Mouse (Mus musculus) brain, embryonic 18.5 days (tissue): ENCODE measurements around the gene Srsf3.
"Not testable (repeated sequence)": the region's sequence is repeated elsewhere in the genome, so short reads cannot be mapped to it uniquely, and the experiment has no call there.

Experiments used
- DNase-seq: peaks from one replicate; pipeline ENCODE4 v3.0.0-alpha.2; 2012; ENCODE audit warnings: low read depth, low spot score

The Srsf3 gene

GRCm38 (mm10) chr17:29018292-29018984 is 14.0 kb upstream of the Srsf3 start:
- DNase-seq, result no peak

- no peak for DNase-seq
These were observed 13.0 kb upstream of the Srsf3 start for GRCm38 (mm10) chr17:29019391-29019790.

DNA sequence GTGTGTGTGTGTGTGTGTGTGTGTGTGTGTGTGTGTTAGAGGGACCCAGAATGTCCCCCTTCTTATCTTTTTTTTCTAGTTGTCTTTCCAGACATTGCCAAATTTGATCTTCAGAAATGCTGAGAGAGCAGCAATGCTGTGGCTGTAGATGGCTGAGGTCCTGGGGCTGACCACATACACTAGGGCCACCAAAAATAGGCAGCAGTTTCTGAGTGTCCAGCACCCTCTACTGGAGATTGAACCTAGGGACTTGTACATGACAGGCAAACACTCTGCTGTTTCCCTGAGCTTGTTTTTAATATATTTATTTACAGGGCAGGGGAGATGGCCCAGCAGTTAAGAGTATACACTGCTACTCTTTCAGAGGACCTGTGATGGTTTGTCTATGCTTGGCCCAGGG is 12.0 kb upstream of the Srsf3 start:
- no peak for DNase-seq

DNA sequence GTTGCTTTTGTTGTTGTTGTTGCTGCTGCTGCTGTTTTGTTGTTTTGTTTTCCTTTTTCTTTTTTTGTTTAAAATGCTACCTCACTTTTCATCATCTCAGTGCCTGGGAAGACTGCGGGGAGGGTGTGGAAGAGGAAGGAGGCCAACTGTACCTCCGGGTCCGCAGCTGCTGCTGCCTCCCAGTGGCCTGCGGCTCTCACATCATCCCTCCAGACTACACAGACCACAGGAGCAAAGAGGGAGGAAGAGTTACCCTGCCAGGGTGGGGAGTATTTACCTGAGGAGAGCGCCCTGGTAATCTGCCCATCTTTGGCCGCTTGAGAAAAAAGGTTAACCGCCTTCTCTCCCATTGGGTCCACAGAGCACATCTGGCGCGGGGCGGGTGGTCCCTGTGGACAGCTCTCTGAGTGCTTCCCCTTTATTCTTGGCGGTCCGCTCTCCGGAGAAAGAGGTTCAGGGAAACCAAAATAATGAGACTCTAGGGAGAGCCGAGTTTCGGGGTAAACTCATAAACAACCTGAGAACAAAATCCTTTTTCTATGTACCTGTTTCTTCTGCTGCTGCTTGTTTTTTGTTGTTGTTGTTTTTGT is 10.1 kb upstream of the Srsf3 start:
- DNase-seq, result no peak

GRCm38 (mm10) chr17:29023346-29023745 is 9.1 kb upstream of the Srsf3 start:
- no peak for DNase-seq

DNA sequence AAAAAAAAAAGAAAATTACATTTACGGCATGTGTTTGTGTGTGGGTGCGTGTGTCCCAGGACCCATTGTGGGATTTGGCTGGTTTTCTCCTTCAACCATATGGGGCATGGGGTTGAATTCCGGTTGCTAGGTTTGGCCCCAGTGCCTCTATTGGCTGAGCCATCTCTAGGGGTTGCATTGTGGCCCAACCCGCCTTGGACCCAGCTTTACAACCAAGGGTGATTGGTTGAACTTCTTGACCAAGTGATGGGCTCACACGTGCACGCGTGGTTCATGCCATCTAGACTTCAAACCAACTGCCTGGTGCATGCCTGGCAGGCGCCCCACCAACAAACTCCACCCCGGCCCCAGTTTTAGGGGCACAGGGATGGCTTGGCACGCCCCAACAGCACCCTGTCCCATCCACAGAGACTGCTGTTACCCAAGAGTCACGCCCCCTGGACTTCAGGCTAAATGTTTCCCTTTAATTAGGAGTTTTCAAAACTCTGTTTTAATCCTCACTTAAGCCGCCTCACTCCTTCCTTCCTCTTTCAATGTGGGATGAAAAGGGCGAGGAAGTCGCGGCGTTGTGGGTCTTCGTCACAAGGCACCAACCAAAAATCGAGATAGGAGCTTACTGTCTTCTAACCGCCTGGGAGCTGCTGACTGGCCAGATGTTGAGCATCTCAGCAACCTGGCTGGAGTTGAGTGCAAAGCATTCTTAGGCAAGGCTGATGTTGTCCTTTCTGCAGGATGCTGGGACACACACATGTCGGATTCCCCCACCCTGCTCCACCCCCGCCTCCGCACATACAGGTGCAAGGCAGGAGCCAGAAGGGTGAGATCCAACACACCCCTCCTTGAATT is 8.2 kb upstream of the Srsf3 start:
- DNase-seq, result no peak

- DNase-seq, result no peak
These were observed 7.4 kb upstream of the Srsf3 start for GRCm38 (mm10) chr17:29024896-29025565.

DNA sequence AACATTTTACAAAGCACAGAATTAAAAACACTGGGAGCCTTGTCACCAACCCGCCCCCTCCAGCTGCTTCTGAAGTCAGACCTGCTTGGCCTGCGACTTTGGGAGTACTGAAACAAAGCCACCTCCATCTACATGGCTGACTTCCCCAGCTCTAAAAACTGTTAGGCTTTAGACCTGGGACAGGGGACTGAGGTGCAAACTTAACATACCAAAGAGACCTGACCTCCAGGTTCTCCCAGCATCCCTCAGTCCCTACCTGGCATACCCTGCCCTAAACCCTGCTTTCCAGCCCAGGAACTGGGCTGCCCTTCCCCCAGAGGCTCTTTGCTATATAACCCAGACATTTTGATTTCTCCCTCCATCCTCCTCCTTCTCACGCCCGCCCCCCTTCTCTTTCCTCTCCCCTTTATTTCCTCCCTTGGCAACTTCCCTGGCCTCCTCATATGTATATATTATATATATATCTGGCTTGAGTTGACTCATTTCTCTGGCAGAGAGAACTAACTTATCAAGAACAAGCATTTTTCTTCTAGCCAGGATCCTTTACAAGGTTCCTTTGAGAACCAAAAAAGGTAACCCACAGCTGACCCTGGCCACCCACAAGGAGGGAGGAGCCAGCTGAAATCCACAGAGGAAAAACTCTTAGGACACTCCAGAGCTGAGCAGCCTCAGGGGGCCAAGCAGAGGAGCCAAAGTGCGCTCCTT is 5.6 kb upstream of the Srsf3 start:
- DNase-seq, result no peak

DNA sequence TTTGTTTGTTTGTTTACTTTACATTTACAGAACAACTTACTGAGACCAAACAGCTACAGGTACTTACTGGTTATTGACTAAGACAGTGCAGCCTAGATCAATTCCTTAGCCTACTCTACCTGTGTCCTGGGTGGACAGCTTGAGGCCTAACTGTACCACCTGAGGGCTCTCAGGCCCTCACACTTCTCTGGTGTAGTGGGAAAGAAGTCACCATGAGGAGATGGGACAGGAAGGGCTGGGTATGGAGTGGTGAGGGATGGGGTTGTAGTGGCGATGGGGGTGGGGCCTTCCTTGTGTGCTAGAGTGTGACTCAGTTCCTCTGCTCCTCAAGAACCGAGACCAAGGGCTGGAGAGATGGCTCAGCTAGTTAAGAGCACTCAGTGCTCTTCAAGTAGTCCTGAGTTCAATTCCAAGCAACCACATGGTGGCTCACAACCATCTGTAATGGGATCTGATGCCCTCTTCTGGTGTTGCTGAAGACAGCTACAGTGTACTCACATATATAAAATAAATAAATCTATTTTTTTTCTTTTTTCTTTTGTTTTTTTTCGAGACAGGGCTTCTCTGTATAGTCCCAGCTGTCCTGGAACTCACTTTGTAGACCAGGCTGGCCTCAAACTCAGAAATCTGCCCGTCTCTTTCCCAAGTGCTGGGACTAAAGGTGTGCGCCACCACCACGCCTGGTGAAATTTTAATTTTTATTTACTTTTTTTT is 1.9 kb upstream of the Srsf3 start:
- DNase-seq, result no peak

GRCm38 (mm10) chr17:29031085-29031711 is 1.2 kb upstream of the Srsf3 start:
- DNase-seq, result not testable (repeated sequence)

DNA sequence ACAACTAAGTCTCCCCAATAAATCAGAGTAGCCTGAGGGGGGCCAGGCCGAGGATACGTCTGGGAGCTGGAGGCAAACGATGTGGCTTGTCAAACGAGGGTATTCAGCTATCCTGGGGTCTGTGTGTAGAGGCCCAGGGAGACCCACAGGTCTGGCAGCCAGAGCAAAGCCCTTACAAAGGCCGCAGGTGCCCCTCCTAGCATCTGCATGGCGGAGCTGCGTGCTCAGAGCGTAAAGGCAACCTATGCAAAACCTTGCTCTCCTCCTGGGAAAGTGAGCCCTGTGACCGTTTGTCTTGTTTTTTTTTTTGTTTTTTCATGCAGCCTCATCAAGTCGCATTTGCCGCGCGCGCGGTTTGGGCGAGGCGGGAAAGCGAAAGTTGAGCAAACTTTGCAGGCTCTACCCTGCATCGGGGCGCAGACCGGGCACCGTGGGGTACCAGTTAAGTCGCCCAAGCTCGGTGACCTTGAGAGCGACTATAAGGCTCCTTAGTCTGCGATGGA is 606 bp upstream of the Srsf3 start:
- no peak for DNase-seq

GRCm38 (mm10) chr17:29033569-29034061 is 1.2 kb downstream of the Srsf3 start:
- DNase-seq, result no peak

DNA sequence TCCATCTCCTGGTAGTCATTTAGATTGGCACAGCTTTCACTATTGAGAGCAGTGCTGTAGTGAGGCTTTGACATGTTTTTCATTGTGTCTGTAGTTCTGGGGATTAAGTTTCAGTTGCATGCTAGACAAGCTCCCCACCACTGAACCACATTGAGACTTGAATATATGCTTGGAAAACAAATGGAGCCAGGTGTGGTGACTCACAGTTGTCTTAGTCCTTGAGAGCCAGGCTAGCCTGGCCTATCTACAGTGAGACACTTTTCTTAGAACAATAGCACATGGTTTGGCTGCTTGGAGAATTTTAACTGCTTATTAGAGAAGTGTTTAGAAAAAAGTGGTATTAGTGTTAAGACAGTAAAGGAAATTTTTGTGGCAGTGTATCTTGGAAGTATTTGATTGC is 1.8 kb downstream of the Srsf3 start:
- DNase-seq, result no peak

GRCm38 (mm10) chr17:29035506-29035905 is 3.1 kb downstream of the Srsf3 start:
- DNase-seq, result no peak

- DNase-seq, result no peak
These were observed 6.9 kb downstream of the Srsf3 start for GRCm38 (mm10) chr17:29039351-29039750.

- not testable (repeated sequence) for DNase-seq
These were observed 9.2 kb downstream of the Srsf3 start for GRCm38 (mm10) chr17:29041632-29042031.

- no peak for DNase-seq
These were observed 10.1 kb downstream of the Srsf3 start for GRCm38 (mm10) chr17:29042569-29042968.

GRCm38 (mm10) chr17:29043583-29043982 is 11.2 kb downstream of the Srsf3 start:
- no peak for DNase-seq

DNA sequence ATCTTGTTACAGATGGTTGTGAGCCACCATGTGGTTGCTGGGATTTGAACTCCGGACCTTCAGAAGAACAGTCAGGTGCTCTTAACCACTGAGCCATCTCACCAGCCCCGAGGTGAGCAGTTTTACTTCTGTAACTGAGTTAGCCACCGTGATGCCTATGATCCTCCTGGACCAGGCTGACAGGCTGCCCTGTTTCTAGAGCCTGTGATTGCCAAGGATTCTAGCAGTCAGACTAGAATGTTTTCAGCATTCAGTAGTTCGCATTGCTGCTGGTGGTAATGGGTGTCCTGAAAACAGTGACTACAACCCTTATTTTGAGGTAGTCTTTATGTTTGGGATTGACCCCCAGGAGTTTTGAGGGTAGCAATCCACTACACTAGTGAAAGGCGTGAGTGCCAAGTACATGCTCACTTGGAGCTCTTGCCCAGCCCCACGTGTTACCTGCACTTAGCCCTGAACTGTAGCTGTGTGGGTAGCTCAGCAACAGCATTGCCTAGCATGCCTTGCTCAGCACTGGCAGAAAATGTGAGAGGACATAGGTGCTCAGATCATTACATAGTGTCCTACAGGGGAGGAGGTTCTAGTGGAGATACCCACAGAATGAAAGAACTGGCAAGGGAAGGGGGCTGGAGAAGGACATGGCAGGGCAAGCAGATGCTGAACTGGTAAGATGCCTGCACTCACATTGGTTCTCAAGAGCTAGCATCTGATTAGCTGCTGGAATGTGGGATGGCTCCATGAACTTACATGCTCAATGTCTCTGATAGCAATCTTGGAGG is 11.9 kb downstream of the Srsf3 start:
- DNase-seq, result no peak
